Mouse (Mus musculus): ENCODE data around the gene Acox1.

The Acox1 gene

GRCm38 (mm10) chr11:116198639-116199531, at the start of gene Acox1, which contains the start of gene Ten1:
Acox1 (minus strand) TSS chr11:116199045.
Ten1 (plus strand) TSS chr11:116198855.
- DNase-seq, result peak; percentile 97 to 98

- peak; percentile 30 to 56 for DNase-seq
Measured at GRCm38 (mm10) chr11:116247502-116248222, 48.8 kb upstream of the Acox1 start.

GRCm38 (mm10) chr11:116245616-116246015, 46.8 kb upstream of the Acox1 start:
- DNase-seq, result no peak

- no peak for DNase-seq
Measured at GRCm38 (mm10) chr11:116244580-116244979, 45.7 kb upstream of the Acox1 start.

DNA sequence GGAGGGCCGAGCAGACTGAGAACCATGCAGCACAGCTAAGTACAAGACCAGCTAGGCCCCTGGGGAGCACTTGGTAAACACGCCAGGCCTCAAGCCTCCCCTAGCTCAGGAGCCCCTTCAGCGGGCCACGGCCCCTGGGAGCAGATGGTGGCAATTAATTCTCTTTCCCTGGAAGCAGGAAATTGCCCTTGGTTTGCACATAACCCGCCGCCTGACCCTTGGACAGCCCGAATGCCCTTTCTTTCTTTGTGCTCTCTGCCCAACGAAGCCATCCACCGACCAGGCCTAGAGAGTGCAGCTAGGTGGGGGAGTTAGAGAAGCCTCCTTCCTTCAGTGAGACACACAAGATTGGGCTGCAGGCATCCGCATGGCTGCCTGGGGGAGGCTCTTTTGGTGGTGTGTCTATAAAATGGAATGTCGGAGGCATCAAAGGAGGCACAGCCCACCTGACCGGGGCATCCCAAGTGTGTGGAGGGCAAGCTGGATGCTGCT, 42.9 kb upstream of the Acox1 start:
- DNase-seq, result no peak

- DNase-seq, result peak in 1 of 2 experiments; percentile 50
Measured at GRCm38 (mm10) chr11:116239797-116240196, 41.0 kb upstream of the Acox1 start.

DNA sequence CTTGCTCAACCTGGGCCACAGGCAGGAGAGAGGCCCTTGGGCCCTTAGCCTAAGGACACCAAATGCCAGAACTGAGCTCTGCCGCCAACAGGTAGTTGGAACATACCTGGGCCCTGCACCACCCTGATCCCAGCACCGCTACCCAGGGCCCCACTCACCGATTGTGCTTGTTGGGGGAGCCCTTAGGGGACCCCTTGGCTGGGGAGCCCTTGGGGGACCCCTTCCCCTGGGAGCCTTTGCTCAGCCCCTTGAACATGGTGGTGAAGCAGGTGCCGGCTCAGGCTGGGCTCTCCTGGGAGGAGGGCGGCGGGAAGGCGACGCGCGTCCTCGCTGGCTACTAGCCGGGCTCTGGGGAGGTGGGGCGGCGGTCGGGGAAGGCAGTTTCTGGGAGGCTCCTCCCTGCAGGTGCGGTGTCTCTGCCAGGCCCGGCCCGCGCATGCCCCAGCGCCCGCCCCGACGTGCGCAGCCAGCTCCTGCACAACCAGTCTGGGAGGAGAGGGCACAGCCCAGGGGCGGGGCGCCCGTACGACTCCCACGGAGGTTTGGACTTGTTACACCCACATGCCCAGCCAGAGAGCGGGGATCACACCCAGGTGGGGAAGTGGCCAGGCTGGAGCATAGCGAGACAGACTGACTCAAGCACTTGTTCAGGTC, 39.0 kb upstream of the Acox1 start, which contains the start of gene Evpl:
Evpl (minus strand) TSS at position 336 of the 654 bp plus-strand sequence.
- DNase-seq, result peak; percentile 84 to 94

DNA sequence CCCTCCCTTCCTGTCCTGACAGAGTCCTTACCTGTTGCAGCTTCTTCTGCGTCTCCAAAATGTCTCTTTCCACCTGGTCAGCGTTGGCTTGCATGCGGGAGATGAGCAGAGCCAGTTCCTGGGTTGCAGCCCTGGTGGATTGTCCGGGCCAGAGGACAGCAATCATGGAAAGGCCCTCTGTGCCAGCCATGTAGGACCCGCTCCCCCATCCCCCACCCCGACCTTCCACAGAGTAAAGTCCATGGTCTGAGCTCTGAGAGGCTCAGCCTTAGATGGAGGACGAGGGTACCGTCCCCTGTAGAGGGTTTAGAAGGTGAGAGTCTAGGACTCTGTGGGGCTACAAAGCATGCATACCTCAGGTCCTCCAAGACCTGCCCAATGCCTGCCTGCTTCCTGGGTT, 36.1 kb upstream of the Acox1 start:
- DNase-seq, result no peak

GRCm38 (mm10) chr11:116232427-116232826, 33.6 kb upstream of the Acox1 start:
- DNase-seq, result no peak

- DNase-seq, result no peak
Measured at GRCm38 (mm10) chr11:116228699-116229098, 29.9 kb upstream of the Acox1 start.

GRCm38 (mm10) chr11:116226414-116226813, 27.6 kb upstream of the Acox1 start:
- peak; percentile 76 to 89 for DNase-seq

DNA sequence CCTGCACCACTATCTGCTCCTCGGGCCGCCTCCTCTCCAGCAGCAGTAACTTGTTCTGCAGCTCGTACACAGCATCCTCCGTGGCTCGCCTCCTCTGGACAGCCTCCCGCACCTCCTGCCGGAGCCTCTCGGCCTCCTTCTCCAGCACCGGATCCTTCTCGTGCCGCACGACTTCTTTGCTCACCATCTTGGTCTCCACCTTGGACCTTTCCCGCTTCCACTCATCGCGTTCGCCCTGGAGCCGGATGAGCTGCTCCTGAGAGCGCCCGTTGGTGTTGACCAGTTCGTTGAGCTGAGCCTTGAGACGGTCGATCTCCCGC, 23.9 kb upstream of the Acox1 start:
- DNase-seq, result no peak

DNA sequence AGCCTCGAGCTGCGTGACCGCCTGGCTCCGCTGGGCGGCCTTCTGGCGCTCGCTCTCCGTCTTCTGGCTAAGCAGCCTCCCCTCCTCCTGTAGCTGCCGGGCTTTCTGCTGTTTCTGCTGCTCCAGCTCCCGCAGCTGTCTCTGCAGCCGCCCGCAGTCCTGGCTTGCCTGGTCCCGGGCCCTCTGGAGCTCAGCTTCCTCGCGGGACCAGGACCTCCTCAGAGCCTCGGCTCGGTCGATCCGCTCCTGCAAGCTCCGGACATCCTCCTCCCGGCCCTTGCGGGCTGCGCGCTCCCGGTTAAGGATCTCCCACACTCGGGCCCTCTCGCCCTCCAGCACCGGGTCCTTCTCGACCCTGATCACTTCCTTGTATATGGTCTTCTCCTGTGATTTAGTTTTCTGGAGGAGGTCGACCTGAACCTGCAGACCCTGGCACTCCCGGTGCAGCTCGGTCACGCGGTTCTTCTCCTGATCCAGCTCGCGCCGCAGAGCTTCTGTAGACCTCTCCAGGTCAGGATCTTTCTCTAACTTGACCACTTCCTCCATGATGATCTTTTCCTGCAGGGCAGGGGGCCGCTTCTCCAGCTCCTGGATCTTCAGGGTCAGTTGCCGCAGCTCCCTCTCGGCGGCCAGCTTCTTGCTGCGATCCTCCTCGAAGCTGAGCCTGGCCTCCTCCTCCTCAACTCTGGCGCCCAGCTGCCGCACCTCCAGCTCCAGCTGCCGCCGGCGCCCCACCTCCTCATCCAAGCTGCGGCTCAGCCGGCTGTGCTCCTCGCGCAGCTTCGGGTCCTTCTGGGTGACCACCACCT, 23.3 kb upstream of the Acox1 start:
- DNase-seq, result peak; percentile 31 to 47

DNA sequence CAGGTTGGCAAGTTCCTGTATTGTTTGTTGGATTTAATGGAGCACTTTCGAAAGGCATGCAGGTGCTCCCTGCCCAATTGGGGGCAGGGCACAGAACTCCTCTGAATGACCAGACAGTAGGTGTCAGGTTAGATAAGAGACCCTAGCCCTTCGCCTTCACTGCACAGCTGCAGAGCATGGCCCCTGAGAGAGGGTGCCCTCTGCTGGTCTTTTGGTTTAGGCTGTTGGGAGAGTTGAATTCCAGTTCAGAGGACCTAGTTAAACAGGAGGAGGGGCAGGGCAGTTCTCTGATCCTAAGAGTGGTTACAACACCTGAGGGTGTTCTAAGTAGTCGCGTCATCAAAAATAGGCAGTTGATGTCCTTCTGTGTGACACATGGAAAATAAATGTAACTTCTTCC, 21.0 kb upstream of the Acox1 start:
- DNase-seq, result peak; percentile 74 to 85

DNA sequence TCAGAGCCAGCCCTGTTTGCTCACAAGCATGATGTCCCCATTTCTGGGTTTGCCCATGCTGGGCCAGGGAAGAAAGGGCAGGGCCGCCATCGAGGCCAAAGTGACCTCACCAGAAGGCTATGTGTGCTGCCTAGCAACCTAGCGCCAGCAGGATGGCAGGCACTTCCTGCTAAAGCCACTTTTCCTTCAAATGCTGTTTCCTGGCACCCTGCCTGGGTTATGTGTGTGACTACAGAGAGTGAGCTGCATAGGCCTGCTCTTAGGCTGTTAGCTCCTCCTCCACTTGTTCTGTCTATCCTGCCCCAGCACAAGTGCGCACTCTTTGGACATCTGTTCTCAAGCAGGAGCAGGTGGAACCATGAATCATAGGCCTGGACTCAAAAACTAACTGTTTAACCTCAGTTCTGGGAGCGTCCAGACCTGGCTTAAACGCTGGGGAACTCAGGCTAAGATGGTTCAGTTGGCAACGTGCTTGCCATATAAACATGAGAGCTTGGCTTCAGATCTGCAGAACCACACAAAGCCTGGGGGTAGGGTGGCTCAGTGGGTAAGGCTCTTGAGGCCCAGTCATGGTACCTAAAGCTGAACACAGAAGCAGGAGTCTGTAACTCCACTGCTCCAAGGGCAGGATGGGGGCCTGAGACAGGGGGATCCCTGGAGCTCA, 20.0 kb upstream of the Acox1 start:
- DNase-seq, result peak; percentile 95 to 96

DNA sequence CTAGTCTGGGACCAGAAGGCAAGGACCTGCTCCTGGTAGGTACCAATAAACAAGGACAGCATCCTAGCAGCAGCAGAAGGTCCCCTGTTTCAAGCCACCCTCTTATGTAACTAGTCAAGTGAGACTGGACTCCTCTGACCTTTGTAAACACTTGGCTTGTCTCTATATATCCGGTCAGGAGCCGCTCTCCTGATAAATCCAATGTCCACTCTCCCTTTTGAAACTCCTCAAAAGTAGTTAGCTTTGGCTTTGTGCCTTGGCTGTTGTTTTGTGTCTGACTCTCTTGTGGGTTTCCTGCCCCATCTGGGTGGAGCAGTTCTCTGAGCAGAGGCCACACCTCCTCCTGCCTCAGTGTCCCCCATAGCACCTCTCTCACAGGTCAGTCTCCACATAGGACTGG, 19.4 kb upstream of the Acox1 start:
- DNase-seq, result no peak

GRCm38 (mm10) chr11:116216549-116216948, 17.7 kb upstream of the Acox1 start:
- DNase-seq, result peak in 1 of 2 experiments; percentile 30

DNA sequence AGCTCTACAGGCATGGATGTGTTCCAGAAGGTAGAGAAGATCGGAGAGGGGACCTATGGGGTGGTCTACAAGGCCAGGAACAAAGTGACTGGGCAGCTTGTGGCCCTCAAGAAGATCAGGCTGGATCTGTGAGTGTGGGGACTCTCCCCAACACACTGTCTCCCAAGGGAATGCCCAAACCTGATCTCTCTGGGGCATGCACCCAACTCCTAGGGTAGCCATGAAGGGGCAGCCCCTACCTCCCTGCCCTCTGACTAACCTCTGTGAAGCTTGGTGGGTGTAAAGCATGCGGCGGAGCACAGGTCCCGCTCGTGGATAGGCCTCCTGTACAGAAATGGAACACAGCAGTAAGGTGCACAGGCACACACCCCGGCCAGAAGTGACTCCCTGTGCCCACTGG, 17.1 kb upstream of the Acox1 start:
- DNase-seq, result no peak

- DNase-seq, result peak in 1 of 2 experiments; percentile 58
Measured at GRCm38 (mm10) chr11:116215181-116215580, 16.3 kb upstream of the Acox1 start.

- no peak for DNase-seq
Measured at GRCm38 (mm10) chr11:116213877-116214510, 15.1 kb upstream of the Acox1 start.

- no peak for DNase-seq
Measured at GRCm38 (mm10) chr11:116212847-116213246, 14.0 kb upstream of the Acox1 start.
